Mouse (Mus musculus): Measurements from ENCODE around the gene Gprc5a.

GRCm38 (mm10) chr6:135074405-135074947 is 9.0 kb downstream of the Gprc5a start:
- TF ChIP-seq POLR2AphosphoS2 (IDR thresholded peaks at IDR 0.05; ENCODE audit: insufficient read length, low read depth) (no peak), POLR2A (IDR thresholded peaks at IDR 0.05; ENCODE audit: insufficient read length, low read depth) (no peak), E2F4 (IDR thresholded peaks at IDR 0.05; ENCODE audit: insufficient read depth) (no peak), TCF12 (IDR thresholded peaks at IDR 0.05; ENCODE audit: insufficient read depth, poor library complexity, severe bottlenecking) (no peak), MAX (IDR thresholded peaks at IDR 0.05; ENCODE audit: low read depth) (no peak), USF1 (IDR thresholded peaks at IDR 0.05; ENCODE audit: low read depth) (no peak), CEBPB (IDR thresholded peaks at IDR 0.05; ENCODE audit: insufficient read depth, poor library complexity, severe bottlenecking) (no peak), MYOD1 (IDR thresholded peaks at IDR 0.05; ENCODE audit: control insufficient read depth in 1 of 3, insufficient read length in 2 of 3, low read depth in 2 of 3) (no peak), MYOG (IDR thresholded peaks at IDR 0.05; ENCODE audit: control insufficient read depth in 1 of 3, insufficient read depth in 1 of 3, insufficient read length in 2 of 3, low read depth in 2 of 3) (no peak)

All from myocyte (in vitro differentiated cells).